Mouse (Mus musculus) layer of hippocampus, adult 8-10 months (tissue): ENCODE results near the gene Mia2. TPM values are rescaled to one million over a fixed set of nuclear protein-coding genes. Genes with fewer than 3 reads are reported as not detected.

Source experiments
- DNase-seq, 2 experiments: peaks; one replicate each; pipeline ENCODE4 v3.0.0; 2022; ENCODE audit warnings: low spot score in 2 of 2
- total RNA-seq, 4 experiments: library from RNA; stranded (reverse); gene quantifications; 2 replicates each; pipeline ENCODE4 v1.2.4; 2022

Gene Mia2
- total RNA-seq, 4 experiments from 2014 or later, result 47.8 to 51.6 (median 49.6) TPM

DNA sequence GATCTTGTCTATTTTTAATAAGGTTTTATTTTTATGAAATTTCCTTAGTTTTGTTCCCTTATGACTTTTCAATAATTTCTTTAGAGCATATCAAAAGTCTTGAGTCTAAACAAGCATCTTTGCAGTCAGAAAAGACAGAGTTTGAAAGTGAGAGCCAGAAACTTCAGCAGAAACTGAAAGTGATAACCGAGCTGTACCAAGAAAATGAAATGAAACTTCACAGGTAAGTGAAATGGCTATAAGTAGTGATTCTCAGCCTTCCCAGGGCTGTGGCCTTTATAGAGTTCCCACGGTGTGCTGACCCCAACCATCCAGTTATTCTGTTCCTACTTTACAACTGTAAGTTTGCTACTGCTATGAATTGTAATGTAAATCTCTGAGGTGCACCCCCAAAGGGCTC, 67.2 kb downstream of the Mia2 start:
- DNase-seq, result no peak

DNA sequence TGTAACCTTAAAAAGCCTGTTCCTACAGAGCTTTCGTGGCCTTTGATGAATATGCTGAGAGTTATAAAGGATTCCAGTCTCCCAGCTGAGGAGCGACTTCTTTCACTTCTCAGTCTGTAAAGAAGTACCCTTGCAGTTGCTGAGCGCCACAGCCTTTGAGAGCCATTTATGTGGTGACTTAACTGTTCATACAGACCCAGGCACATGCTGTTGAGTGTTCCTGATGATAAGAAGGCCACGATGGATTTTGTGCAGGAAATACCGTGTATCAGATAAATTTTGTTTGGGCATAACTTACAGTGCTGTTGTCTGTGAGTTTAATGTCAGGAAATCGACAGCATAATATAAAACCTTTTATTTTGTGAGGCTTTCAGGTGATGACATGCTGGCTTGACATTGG, 68.9 kb downstream of the Mia2 start:
- no peak for DNase-seq

- DNase-seq, result no peak
These were observed 71.0 kb downstream of the Mia2 start for GRCm38 (mm10) chr12:59166557-59166956.

- no peak for DNase-seq
These were observed 74.3 kb downstream of the Mia2 start for GRCm38 (mm10) chr12:59169935-59170334.

DNA sequence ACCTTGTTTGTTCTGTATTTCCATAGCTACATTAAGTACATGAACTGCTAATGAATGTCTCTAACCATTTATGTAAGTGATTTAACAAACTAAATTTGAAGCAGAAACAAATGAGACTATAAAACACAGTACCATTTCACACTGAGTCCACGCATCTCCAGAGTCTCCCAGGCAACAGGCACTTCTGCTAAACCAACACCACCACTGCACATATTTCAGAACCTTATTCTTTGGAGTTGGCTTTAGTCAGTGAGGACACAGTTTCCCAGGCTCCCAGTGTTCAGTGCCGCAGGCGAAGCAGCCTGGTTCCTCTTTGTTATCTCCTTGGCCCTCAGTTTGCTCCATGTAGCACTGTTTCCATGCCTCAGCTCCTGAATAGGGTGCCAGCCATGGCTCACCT, 82.2 kb downstream of the Mia2 start:
- DNase-seq, result peak in 1 of 2 experiments; percentile 15

DNA sequence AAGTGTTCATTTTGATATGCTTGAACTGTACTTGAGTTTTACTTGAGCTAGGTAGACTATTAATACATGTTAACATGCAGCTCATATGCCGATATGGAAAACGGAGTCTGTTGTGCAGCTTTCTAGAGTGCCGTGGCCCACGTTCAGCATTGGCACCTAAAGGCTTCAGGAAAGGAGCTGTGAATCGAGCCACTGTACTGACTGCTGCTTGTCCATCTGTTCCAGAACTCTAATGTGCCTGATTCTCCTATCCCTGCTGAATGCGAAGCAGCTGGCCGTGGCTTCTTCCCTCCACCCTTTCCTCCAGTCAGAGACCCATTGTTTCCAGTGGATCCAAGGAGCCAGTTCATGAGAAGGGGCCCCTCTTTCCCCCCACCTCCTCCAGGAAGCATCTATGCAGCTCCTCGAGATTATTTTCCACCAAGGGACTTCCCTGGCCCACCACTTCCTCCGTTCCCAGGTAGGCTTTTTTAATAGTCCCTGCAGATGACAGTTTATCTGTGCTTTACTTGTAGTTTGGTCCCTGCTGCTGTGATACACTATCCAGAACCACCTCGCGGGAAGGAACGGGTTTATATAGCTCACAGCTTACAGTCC, 92.6 kb downstream of the Mia2 start:
- DNase-seq, result peak; percentile 19 to 33

DNA sequence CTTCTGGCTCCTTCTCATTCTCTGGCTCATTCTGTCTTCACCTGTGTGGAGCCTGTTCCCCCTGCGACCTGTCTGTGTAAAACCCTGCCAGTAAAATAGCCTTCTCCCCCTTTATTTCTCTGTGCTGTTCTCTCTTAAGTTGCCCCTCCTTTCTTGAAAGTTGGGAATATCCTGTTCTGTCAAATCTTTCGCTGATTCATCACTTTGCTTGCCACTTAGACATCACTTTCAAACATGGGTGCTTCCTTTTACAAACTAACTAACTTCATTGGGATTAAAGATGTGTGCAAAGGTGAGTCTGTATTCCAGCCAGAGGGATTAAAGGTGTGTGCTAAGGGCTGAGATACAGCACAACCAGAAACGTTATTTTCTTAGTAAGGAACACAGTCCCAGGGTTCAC, 98.0 kb downstream of the Mia2 start:
- no peak for DNase-seq

GRCm38 (mm10) chr12:59194341-59195003, 98.9 kb downstream of the Mia2 start:
- DNase-seq, result no peak

DNA sequence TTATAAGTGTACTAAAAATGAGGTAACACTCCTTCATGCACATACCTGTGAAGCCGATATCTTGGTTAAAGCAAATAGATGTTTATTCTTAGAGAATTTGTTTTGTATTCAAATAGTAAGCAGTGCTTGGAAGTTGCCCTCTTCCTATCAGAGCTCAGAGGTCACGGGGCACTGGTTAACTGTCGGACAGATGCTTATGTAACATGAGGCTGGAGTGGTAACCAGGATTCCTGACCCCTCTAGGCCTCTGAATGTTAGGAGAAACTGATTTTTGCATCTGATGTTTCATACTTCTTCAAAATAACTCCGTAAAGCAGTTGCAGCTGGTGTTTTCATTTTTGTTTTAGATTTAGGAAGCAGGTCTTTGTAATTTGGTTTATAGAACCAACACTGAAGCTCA, 99.5 kb downstream of the Mia2 start:
- DNase-seq, result no peak

DNA sequence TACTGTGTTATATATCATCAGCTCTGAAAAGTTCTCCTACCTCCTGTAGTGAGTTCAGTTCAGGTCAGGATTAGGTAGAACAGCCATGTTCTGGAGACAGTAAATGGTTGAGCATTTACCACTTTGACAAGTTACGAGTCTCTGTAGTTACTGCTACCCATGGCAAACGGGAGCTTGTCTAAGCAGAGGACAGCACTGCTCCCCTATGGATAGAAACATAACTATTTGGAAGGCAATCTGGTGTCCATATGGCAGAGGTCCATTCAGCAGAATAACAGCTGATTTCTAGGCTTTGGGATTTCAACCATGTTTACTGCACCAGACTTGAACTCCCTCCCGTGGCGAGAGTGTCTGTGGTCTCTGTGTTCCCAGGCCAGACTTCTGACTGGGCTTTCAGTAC, 100.3 kb downstream of the Mia2 start:
- DNase-seq, result no peak

DNA sequence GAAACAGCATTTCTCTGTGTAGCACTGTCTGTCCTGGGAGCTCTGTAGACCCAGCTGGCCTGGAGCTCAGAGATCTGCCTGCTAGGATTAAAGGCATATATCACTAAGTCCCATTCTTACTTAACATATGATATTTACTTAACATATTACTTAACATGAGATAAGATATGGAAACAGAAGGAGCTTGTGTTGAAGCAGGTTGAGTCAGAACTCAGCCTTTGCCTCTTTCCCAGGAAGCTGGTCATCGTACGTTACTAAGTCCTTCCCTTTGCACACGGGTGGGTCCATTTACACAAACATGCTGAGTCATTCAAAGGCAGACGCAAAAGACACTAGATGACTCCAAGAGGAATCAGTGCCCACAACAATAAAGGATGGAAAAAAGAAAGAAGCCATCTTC, 103.2 kb downstream of the Mia2 start:
- no peak for DNase-seq

DNA sequence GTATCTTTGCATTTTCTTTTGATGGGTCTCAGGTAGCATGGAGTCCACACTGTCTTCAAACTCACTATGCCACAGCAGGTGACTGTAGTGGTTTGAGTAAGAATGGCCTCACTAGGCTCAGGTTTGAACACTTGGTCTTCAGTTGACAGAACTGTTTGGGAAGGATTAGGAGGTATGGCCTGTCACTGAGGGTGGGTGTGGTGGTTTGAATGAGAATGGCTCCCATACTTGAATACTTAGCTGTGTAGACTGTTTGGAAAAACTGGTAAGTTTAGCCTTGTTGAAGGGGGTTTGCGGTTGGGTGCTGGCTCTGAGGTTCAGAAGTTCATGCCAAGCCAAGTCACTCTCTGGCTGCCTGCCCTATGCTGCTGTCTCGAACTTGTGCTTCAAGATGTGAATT, 103.8 kb downstream of the Mia2 start:
- DNase-seq, result no peak

- DNase-seq, result no peak
These were observed 110.0 kb downstream of the Mia2 start for GRCm38 (mm10) chr12:59205571-59205970.

DNA sequence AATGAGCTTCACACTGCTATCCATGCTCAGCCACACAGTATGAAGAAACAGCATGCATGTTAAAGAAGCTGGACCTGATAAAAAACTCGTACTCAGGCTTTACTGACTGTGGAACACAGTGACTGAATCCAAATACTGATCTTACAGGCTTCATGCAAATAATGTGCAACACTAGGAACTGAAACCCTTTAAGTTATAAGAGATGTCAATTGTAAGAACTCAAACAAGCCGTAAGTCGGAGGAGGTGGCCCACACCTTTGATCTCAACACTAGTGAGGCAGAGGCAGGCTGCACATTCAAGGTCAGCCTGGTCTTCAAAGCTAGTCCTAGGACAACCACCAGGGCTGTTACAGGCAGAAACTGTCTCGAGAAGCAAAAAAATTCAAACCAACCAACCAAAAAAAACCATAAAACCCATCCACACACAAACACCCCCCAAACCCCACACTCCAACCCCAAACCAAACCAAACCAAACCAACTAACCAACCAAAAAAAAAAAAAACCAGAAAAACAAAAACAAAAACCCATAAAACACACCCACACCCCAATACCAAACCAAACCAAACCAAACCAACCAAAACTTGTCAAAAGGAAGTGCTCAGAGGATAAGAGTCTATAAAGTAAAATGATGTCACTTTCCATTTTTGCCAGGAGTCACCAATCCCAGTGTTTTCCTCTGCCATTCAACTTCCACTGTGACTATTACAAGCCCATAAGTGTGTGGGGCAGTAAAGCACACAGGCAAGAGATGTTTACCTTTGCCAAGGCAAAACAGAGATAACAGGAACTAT, 110.8 kb downstream of the Mia2 start:
- DNase-seq, result no peak

- DNase-seq, result no peak
These were observed 111.4 kb downstream of the Mia2 start for GRCm38 (mm10) chr12:59207000-59207390.

- DNase-seq, result no peak
These were observed 112.2 kb downstream of the Mia2 start for GRCm38 (mm10) chr12:59207814-59208213.

- DNase-seq, result no peak
These were observed 120.6 kb downstream of the Mia2 start for GRCm38 (mm10) chr12:59216176-59216575.

DNA sequence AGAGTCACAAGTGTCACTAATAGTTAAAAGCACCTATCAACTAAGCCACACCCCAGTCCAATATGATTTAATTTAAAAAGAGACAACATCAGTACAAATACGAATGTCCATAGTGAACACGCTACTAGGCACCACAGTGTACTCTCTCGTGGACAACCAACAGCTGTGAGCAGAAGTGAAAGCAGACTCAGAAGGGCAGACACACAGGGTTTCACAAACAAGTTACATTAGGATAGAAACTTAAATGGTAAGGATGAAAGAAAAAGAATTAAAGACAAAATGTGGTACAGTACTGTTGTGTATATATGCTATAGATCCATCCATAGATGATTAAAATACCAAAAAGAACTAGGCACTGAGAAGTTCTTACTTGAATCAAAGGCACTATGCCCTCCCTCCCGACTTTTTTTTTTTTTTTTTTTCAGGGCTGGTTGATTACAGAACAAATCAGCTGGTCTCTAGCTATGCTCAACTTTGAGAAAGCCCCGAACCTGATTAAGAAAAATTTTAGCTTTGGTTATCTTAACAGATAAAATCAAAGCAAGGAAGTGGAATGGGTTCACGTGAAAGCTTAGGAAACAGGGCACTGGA, 121.2 kb downstream of the Mia2 start:
- DNase-seq, result no peak

DNA sequence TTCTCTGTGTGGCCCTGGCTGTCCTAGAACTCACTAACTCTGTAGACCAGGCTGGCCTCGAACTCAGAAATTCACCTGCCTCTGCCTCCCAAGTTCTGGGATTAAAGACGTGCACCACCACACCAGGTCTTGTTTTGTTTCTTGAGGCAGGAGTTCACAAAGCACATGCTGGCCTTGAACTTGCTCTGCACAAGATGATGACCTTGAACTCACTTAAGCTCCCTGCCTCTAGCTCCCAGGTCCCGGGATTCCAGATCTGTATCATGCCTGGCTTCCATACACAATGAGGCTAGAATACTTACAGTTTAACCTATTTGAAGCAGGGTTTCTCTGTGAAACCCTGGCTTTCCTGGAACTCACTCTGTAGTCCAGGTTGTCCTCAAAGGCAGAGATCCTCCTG, 121.7 kb downstream of the Mia2 start:
- no peak for DNase-seq

DNA sequence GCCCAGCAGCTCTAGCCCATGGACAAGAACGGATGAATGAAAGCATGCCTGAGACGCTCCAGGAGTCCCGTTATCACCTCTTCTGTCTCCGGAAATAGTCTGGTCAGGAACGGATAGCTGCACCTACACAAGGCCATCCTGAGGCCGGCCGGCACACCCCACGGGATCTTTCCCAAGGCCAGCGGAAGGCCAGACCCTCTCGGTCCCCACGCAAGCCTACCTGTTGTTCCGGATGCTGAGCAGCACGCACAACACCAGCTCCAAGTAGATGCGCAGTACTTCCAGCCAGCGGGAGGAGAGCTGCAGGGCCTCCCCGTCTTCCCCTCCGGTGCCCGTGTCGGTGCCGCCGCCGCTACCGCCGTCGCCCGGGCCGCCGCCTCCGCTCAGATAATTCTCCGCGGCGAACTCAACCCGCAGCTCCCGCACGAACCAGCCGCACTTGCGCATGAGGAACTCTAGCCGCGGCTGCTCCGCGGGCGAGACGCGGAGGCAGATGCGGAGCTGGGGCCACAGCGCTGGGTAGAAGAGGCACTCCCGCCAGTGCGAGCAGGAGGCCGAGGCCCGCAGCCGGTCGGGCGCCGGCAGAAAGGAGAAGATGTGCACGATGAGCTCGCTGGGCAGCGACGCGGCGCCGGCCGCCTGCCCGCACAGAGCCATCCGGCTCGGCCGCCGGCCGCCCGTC, 123.2 kb downstream of the Mia2 start:
- DNase-seq, result peak; percentile 34 to 51

- peak; percentile 95 to 96 for DNase-seq
These were observed 124.0 kb downstream of the Mia2 start, which contains the start of gene Fbxo33 for GRCm38 (mm10) chr12:59219325-59220225. Gene Fbxo33 (minus strand): TSS chr12:59219725.
